Comparison of ENCODE assay signal across 9 mouse cellular contexts in the genomic region with DNA sequence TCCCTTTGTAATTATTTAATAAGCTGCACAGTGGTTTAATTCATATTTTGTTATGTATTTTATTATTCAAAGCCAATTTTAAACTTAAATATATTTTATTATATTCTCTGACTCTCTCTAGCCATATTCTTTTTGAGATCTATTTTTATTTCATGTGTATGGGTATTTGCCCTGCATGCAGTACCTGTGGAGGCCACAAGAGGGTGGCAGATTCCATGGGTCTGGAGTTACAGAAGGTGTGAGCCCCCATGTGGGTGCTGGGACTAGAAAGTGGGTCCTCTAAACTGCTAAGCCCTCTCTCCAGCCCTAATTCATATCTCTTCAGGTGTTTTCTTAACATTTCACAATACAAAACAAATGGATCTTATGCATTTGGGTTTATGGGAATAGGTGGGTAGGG. TPM values are rescaled to one million over a fixed set of nuclear protein-coding genes. Genes with fewer than 3 reads are reported as not detected.
DNase-seq lines count a peak whose midpoint lies in the region; ATAC-seq lines count a peak whose summit lies in the region.
"Had no signal": no experiment of that assay in that cellular context is flagged by ENCODE, and none has a peak within 500 bp of the region (broad histone marks: within the 10 kb centered on the region; RNA-seq: fewer than 3 reads in every experiment).

No protein-coding gene starts in this region.

- no peak overlapping the region for H3K4me2 ChIP-seq in midbrain, embryonic 15.5 days
- no peak overlapping the region for H3K4me2 ChIP-seq in midbrain, embryonic 13.5 days (replicated peaks)
- H3K4me2 ChIP-seq: liver, embryonic 15.5 days had no signal

- H3K27ac ChIP-seq in midbrain, embryonic 15.5 days = no peak overlapping the region
- no peak overlapping the region for H3K27ac ChIP-seq in midbrain, embryonic 13.5 days
- H3K27ac ChIP-seq: liver, embryonic 15.5 days had no signal

- no peak overlapping the region for H3K9ac ChIP-seq in midbrain, embryonic 15.5 days
- H3K9ac ChIP-seq in midbrain, embryonic 13.5 days (replicated peaks) = no peak overlapping the region
- H3K9ac ChIP-seq: liver, embryonic 15.5 days had no signal

- H3K27me3 ChIP-seq in midbrain, embryonic 15.5 days (replicated peaks) = no peaks in the 10 kb centered on the region
- H3K27me3 ChIP-seq in midbrain, embryonic 13.5 days = no peaks in the 10 kb centered on the region
- H3K27me3 ChIP-seq: liver, embryonic 15.5 days had no signal

- ATAC-seq in midbrain, embryonic 15.5 days (replicated peaks) = no peak
- ATAC-seq in midbrain, embryonic 13.5 days = no peak

- no peaks in the 10 kb centered on the region for H3K9me3 ChIP-seq in midbrain, embryonic 15.5 days
- no peaks in the 10 kb centered on the region for H3K9me3 ChIP-seq in midbrain, embryonic 13.5 days
- H3K9me3 ChIP-seq: liver, embryonic 15.5 days had no signal

- DNase-seq in gastrocnemius, adult 18-20 months (ENCODE audit: low spot score) = peak; percentile 1
- DNase-seq in gastrocnemius, postnatal 4 days (ENCODE audit: low spot score in 2 of 2) = no peak
- DNase-seq in urinary bladder, postnatal 14 days (ENCODE audit: low spot score) = peak; percentile 3
- no peak for DNase-seq in urinary bladder, postnatal 4 days (ENCODE audit: low spot score in 2 of 2)
- DNase-seq in lung, postnatal 25 days (ENCODE audit: low spot score) = peak; percentile 12
- no peak for DNase-seq in embryo, embryonic 11 days

- H3K36me3 ChIP-seq in midbrain, embryonic 15.5 days (replicated peaks) = no peaks in the 10 kb centered on the region
- no peaks in the 10 kb centered on the region for H3K36me3 ChIP-seq in midbrain, embryonic 13.5 days
- H3K36me3 ChIP-seq: liver, embryonic 15.5 days had no signal

- H3K4me3 ChIP-seq in midbrain, embryonic 15.5 days = no peak overlapping the region
- no peak overlapping the region for H3K4me3 ChIP-seq in midbrain, embryonic 13.5 days (replicated peaks)
- H3K4me3 ChIP-seq: liver, embryonic 15.5 days had no signal

- H3K4me1 ChIP-seq in midbrain, embryonic 15.5 days = no peaks in the 10 kb centered on the region
- H3K4me1 ChIP-seq in midbrain, embryonic 13.5 days (replicated peaks) = no peaks in the 10 kb centered on the region
- H3K4me1 ChIP-seq: liver, embryonic 15.5 days had no signal

RNA-seq across cellular contexts. Expression of a gene that starts 55.4 kb away (rescaled TPM):
- total RNA-seq in gastrocnemius, adult 18-20 months (2021) = 1 to 10 TPM; 1.0 to 1.5 TPM
- 1 to 10 TPM; 8.0 TPM for total RNA-seq in gastrocnemius, postnatal 4 days (2021)
- polyA plus RNA-seq in midbrain, embryonic 15.5 days (2015; fragmentation: Nextera tagmentation; extraction: Ambion mirVana) = 9.0 and 11.0 TPM in 2 replicates
- polyA plus RNA-seq in midbrain, embryonic 13.5 days (2015; fragmentation: Nextera tagmentation; extraction: Ambion mirVana) = 7.8 and 8.0 TPM in 2 replicates

Comparison
In these comparisons a context has a peak if more than half of its experiments do, and no peak if none do; other contexts are left out.
1. DNase-seq: peak in gastrocnemius, adult 18-20 months (single experiment), urinary bladder, postnatal 14 days (single experiment) and lung, postnatal 25 days (single experiment); none in gastrocnemius, postnatal 4 days (0 of 2), urinary bladder, postnatal 4 days (0 of 2) and embryo, embryonic 11 days (single experiment).